Mouse (Mus musculus) thymus, adult 18-20 months (tissue): ENCODE measurements around the gene C1qtnf2.

ENCODE experiments used
- DNase-seq, 2 experiments: peaks; one replicate each; pipeline ENCODE4 v3.0.0; 2022; ENCODE audit warnings: mixed read lengths in 2 of 2

Gene C1qtnf2

GRCm38 (mm10) chr11:43474225-43474774 is at the start of gene C1qtnf2:
Gene C1qtnf2, plus strand, starts transcription at chr11:43474276.
- DNase-seq = no peak

- DNase-seq = no peak
These were observed 49.7 kb upstream of the C1qtnf2 start for GRCm38 (mm10) chr11:43424386-43424785.

- DNase-seq = no peak
These were observed 48.8 kb upstream of the C1qtnf2 start for GRCm38 (mm10) chr11:43425166-43425709.

- peak; percentile 68 to 79 for DNase-seq
These were observed 48.2 kb upstream of the C1qtnf2 start, which contains the start of gene Pttg1 for GRCm38 (mm10) chr11:43425824-43426413. Gene Pttg1, minus strand, starts transcription at chr11:43426251.

DNA sequence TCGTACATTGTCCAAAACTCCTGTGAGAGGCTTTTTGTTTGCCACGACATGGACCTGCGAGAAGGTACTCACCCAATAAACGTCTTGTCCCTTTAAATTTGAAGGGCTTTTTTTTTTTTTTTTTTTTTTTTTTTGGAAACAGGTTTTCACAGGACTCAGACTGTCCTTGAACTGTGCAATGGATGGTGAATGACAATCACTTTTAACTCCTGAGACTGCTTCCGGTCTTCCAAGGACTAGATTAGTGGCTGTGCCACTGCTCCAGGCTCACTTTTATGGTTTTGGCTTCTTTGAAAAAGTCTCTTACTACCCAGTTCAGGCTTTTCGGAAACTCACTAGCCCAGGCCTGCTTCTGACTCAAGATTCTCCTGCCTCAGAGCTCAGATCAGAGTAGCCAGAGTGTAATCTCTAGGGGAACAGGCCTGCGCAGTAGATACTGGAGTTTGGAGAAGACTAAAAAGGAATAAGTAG is 47.6 kb upstream of the C1qtnf2 start:
- DNase-seq = no peak

GRCm38 (mm10) chr11:43433254-43434023 is 40.6 kb upstream of the C1qtnf2 start, which contains the start of gene Slu7:
Gene Slu7, plus strand, starts transcription at chr11:43433744.
- peak; percentile 42 to 63 for DNase-seq

DNA sequence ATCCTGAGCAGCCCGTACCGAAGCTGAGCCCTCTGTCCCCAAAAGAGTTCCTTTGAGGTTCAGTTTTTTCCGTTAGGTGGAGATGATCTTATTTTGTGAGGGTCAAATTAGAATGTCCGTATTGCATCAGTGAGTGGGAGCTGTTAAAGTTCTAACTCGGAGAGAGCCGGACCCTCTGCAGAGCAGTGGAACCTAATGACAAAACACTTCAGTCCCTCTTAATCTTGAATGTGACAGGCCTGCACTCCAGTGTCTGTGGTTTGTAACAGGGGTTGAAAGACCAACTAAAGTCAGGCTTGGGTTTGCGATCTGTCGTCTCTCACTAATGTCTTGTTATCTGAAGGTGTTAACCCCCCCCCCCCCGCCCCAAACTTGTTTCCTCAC is 40.1 kb upstream of the C1qtnf2 start:
- DNase-seq = no peak

DNA sequence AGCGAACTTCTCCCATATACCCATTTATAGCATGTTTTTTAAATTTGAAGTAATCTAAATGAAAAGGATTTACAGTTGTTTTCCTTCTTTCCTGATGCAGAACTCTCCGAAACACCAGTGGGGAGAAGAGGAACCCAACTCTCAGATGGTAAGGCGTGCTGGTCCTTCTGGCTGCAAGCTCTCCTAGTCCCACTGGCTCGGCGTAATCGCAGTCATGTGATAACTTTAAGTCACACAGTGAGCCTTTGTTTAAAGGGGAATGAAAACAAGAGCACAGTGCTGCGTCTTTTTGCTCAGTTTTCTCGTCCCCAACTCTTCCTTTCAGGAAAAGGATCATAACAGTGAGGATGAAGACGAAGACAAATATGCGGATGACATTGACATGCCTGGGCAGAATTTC is 33.0 kb upstream of the C1qtnf2 start:
- no peak for DNase-seq

DNA sequence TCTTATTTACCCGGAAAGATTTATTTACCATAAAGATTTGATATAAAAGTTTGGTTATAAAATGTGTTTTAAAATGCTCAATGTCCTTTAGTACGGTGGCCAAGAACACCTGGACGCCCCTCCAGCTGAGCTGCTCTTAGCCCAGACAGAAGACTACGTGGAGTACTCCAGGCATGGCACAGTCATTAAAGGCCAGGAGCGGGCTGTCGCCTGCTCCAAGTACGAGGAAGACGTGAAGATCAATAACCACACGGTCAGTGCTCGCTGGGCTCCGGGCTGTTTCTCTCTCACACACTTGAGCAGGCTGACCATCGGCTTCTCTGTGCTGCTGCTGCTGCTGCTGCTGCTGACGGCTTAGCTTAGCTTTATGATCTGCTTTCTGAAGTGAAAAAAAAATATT is 30.9 kb upstream of the C1qtnf2 start:
- DNase-seq = no peak

DNA sequence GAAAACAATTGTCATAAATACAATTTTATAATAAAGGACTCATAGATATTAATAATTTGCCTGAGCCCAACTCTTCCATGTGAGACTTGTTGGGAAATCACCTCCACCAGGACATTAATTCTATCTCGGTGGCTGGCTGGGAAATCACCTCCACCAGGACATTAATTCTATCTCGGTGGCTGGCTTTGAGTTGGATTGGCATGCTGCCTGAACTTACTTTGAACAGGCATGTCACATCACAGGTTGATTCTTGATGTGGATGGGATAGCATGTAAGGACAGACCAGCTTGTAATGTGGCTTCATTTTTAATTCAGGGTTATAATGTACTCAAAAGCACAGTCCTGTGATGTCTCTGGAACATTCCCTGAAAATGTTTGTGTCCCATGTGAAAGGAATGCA is 24.2 kb upstream of the C1qtnf2 start:
- DNase-seq = no peak

- DNase-seq = no peak
These were observed 22.8 kb upstream of the C1qtnf2 start for GRCm38 (mm10) chr11:43451322-43451721.

DNA sequence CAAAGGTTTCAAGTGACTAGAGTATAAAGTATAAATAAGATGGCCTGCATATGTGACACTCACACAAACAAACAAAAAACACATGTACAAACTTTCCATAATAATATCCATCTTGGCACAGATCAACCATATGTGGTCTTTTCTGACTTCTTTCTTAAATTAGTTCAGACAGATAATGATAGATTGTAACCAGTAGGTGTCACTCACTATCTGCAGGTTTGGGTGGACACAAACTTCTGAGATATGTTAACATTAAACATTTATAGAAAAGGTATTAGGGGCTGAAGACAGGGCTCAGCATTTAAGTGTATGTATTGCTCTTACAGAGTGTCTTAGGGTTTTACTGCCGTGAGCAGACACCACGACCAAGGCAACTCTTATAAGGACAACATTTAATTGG is 21.8 kb upstream of the C1qtnf2 start:
- no peak for DNase-seq

- DNase-seq = no peak
These were observed 10.9 kb upstream of the C1qtnf2 start for GRCm38 (mm10) chr11:43463204-43463603.

GRCm38 (mm10) chr11:43470118-43470517 is 4.0 kb upstream of the C1qtnf2 start:
- DNase-seq = no peak

GRCm38 (mm10) chr11:43470881-43471820 is 2.9 kb upstream of the C1qtnf2 start:
- DNase-seq = no peak

DNA sequence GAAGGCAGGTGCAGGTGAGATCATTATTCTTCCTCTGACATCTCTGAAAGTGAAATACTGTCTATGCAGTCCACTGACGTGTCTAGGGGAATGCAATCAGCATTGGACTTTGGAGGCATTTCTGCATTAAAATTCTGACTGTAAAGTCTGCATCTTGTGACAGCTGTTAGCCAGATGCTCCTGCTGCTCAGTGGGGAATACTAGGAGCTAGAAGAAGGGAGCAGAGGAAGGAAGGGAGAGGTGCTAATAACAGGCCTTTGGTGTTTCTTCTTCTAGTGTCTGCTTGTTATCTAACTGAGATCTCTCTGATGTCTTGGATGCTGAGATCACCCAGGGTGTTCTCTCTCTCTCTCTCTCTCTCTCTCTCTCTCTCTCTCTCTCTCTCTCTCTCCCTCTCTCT is 961 bp upstream of the C1qtnf2 start:
- no peak for DNase-seq

GRCm38 (mm10) chr11:43473635-43474224 is 346 bp upstream of the C1qtnf2 start:
- no peak for DNase-seq

GRCm38 (mm10) chr11:43479376-43479775 is 5.3 kb downstream of the C1qtnf2 start:
- DNase-seq = no peak

GRCm38 (mm10) chr11:43480561-43480960 is 6.5 kb downstream of the C1qtnf2 start:
- DNase-seq = no peak

DNA sequence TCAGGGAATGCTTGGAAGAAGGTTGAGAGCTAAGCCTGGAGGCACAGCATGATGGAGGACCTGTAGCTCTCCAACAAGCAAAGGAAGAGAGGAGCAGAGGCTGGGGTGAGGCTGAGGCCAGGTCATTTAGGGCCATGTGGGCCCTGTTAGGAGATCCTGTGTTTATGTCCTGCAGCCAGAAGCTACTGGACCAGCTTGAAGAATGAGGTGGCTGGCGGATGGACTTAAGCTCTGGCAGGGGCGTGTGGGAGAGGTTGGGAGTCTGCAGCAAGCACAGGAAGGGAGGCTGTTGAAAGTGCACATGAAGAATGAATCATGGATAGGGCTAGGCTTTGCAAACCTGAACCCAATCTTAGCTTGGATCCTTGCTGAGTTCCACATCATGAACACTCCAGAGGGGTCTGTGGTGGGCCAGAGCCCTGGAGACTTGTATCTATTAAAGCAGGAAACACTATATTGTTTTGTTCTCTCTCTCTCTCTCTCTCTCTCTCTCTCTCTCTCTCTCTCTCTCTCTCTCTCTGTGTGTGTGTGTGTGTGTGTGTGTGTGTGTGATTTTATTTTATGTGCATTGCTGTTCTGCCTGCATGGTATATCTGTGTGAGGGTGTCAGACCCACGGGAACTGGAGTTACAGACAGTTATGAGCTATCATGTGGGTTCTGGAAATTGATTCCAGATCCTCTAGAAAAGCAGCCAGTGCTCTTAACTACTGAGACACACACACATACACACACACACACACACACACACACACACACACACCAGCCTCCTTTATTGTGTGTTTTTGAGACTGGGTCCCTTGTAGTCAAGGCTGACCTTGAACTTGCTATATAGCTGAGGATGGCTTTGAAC is 7.8 kb downstream of the C1qtnf2 start:
- DNase-seq = no peak

DNA sequence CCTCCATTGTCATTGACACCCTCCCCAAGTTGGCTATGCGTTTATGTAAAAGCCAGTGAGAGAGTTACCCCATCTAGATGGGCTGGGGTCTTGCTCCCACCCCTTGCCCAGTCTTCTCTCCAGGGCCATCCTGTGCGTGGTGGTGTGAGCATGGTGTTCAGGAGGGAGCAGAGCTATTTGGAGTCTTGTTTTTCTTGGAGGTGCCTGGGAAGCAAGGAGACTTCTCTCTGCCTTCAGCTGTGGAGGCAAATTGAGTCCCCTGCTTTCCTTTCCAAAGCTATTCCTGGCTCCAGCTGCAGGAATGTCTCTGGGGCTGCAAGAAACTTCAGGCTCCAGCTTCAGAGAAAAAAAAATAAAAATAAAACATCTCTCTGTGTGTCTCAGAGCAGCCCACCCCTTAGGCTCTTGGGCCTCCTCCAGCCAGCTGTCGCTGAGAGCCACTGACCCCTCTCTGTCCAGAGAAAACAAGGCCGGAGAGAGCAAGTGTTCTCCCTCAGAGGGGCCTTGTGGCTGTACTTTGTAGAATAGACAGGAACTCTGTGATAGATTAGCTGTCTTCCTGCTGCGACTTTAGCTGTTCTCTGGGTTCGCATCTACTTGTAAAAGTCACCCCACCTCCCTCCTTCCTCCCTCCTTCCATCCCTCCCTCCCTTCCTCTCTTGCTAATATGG is 9.2 kb downstream of the C1qtnf2 start:
- no peak for DNase-seq
